Mouse (Mus musculus): Measurements from ENCODE around the gene Ckmt2. TPM values are rescaled to one million over a fixed set of nuclear protein-coding genes. Genes with fewer than 3 reads are reported as not detected.
A peak's percentile ranks its signal among the peaks of the same experiment; 100 is the strongest.

Gene Ckmt2
- polyA plus RNA-seq, 1 experiment from 2014 or later: 52.3 TPM

GRCm38 (mm10) chr13:91868577-91868976 is 8.1 kb downstream of the Ckmt2 start:
- no peak overlapping the region for H3K9ac ChIP-seq
- H3K4me3 ChIP-seq: no peak overlapping the region
- H3K27me3 ChIP-seq: no peaks in the 10 kb centered on the region
- H3K4me2 ChIP-seq: no peak overlapping the region
- H3K36me3 ChIP-seq: no peaks in the 10 kb centered on the region
- no peak overlapping the region for H3K27ac ChIP-seq
- WGBS: 81% methylated on average over 1 of the region's 1 CpGs
- peaks cover under 1% of the 10 kb centered on the region; the same call in 1 of the 2 replicates for H3K4me1 ChIP-seq (replicated peaks)
- no peak for ATAC-seq (replicated peaks; ENCODE audit: insufficient number of reproducible peaks, insufficient read depth, low FRiP score, low read depth)
- H3K9me3 ChIP-seq (replicated peaks): 0 out of 2 replicates have a peak, but pooled peaks cover 3% of the 10 kb centered on the region

GRCm38 (mm10) chr13:91858835-91859234 is 17.9 kb downstream of the Ckmt2 start:
- Histone ChIP-seq H3K27me3 (no peaks in the 10 kb centered on the region), H3K9ac (no peak overlapping the region), H3K9me3 (replicated peaks) (no peaks in the 10 kb centered on the region), H3K36me3 (no peaks in the 10 kb centered on the region), H3K4me1 (replicated peaks) (peaks cover 3% of the 10 kb centered on the region; the same call in 1 of the 2 replicates), H3K4me2 (no peak overlapping the region), H3K4me3 (no peak overlapping the region), H3K27ac (no peak overlapping the region)
- WGBS: 77% methylated on average over 7 of the region's 7 CpGs
- no peak for ATAC-seq (replicated peaks; ENCODE audit: insufficient number of reproducible peaks, insufficient read depth, low FRiP score, low read depth)

- no peak overlapping the region for H3K4me3 ChIP-seq
- 66% methylated on average over 8 of the region's 8 CpGs for WGBS
- H3K9me3 ChIP-seq (replicated peaks): no peaks in the 10 kb centered on the region
- no peaks in the 10 kb centered on the region for H3K27me3 ChIP-seq
- H3K27ac ChIP-seq: no peak overlapping the region
- H3K4me1 ChIP-seq (replicated peaks): peaks cover 3% of the 10 kb centered on the region; the same call in 1 of the 2 replicates
- no peak for ATAC-seq (replicated peaks; ENCODE audit: insufficient number of reproducible peaks, insufficient read depth, low FRiP score, low read depth)
- H3K4me2 ChIP-seq: no peak overlapping the region
- H3K9ac ChIP-seq: no peak overlapping the region
- no peaks in the 10 kb centered on the region for H3K36me3 ChIP-seq
Measured at GRCm38 (mm10) chr13:91857427-91857826, 19.3 kb downstream of the Ckmt2 start.

- Histone ChIP-seq H3K9ac (no peak overlapping the region), H3K9me3 (replicated peaks) (no peaks in the 10 kb centered on the region), H3K36me3 (no peaks in the 10 kb centered on the region), H3K27ac (no peak overlapping the region), H3K4me2 (no peak overlapping the region), H3K4me3 (no peak overlapping the region), H3K27me3 (no peaks in the 10 kb centered on the region), H3K4me1 (replicated peaks) (no peaks in the 10 kb centered on the region)
- 74% methylated on average over 3 of the region's 3 CpGs for WGBS
- ATAC-seq (replicated peaks; ENCODE audit: insufficient number of reproducible peaks, insufficient read depth, low FRiP score, low read depth): no peak
Measured at GRCm38 (mm10) chr13:91854412-91854811, 22.3 kb downstream of the Ckmt2 start.

- Histone ChIP-seq H3K27ac (no peak overlapping the region), H3K4me3 (no peak overlapping the region), H3K4me1 (replicated peaks) (no peaks in the 10 kb centered on the region), H3K36me3 (no peaks in the 10 kb centered on the region), H3K9me3 (replicated peaks) (no peaks in the 10 kb centered on the region), H3K27me3 (no peaks in the 10 kb centered on the region), H3K4me2 (no peak overlapping the region), H3K9ac (no peak overlapping the region)
- ATAC-seq (replicated peaks; ENCODE audit: insufficient number of reproducible peaks, insufficient read depth, low FRiP score, low read depth): no peak
Measured at GRCm38 (mm10) chr13:91827876-91828275, 48.8 kb downstream of the Ckmt2 start.

GRCm38 (mm10) chr13:91826066-91826465 is 50.6 kb downstream of the Ckmt2 start:
- Histone ChIP-seq H3K27me3 (no peaks in the 10 kb centered on the region), H3K9me3 (replicated peaks) (no peaks in the 10 kb centered on the region), H3K9ac (no peak overlapping the region), H3K4me2 (no peak overlapping the region), H3K4me1 (replicated peaks) (no peaks in the 10 kb centered on the region), H3K4me3 (no peak overlapping the region), H3K27ac (no peak overlapping the region), H3K36me3 (no peaks in the 10 kb centered on the region)
- 75% methylated on average over 2 of the region's 2 CpGs for WGBS
- no peak for ATAC-seq (replicated peaks; ENCODE audit: insufficient number of reproducible peaks, insufficient read depth, low FRiP score, low read depth)

- no peak overlapping the region for H3K9ac ChIP-seq
- ATAC-seq (replicated peaks; ENCODE audit: insufficient number of reproducible peaks, insufficient read depth, low FRiP score, low read depth): no peak
- H3K4me1 ChIP-seq (replicated peaks): no peaks in the 10 kb centered on the region
- no peaks in the 10 kb centered on the region for H3K9me3 ChIP-seq (replicated peaks)
- H3K4me3 ChIP-seq: no peak overlapping the region
- H3K4me2 ChIP-seq: no peak overlapping the region
- no peaks in the 10 kb centered on the region for H3K36me3 ChIP-seq
- no peaks in the 10 kb centered on the region for H3K27me3 ChIP-seq
- no peak overlapping the region for H3K27ac ChIP-seq
- WGBS: 58% methylated on average over 4 of the region's 4 CpGs
Measured at GRCm38 (mm10) chr13:91824845-91825550, 51.7 kb downstream of the Ckmt2 start.

- no peak overlapping the region for H3K4me3 ChIP-seq
- 74% methylated on average over 6 of the region's 6 CpGs for WGBS
- H3K36me3 ChIP-seq: no peaks in the 10 kb centered on the region
- H3K4me2 ChIP-seq: no peak overlapping the region
- no peaks in the 10 kb centered on the region for H3K9me3 ChIP-seq (replicated peaks)
- H3K27me3 ChIP-seq: no peaks in the 10 kb centered on the region
- H3K27ac ChIP-seq: no peak overlapping the region
- H3K4me1 ChIP-seq (replicated peaks): no peaks in the 10 kb centered on the region
- H3K9ac ChIP-seq: no peak overlapping the region
- ATAC-seq (replicated peaks; ENCODE audit: insufficient number of reproducible peaks, insufficient read depth, low FRiP score, low read depth): no peak
Measured at GRCm38 (mm10) chr13:91823735-91824134, 53.0 kb downstream of the Ckmt2 start.

GRCm38 (mm10) chr13:91814670-91815069 is 62.0 kb downstream of the Ckmt2 start:
- ATAC-seq (replicated peaks; ENCODE audit: insufficient number of reproducible peaks, insufficient read depth, low FRiP score, low read depth): no peak
- 80% methylated on average over 5 of the region's 5 CpGs for WGBS

GRCm38 (mm10) chr13:91809476-91809875 is 67.2 kb downstream of the Ckmt2 start:
- Histone ChIP-seq H3K36me3 (peaks cover 14% of the 10 kb centered on the region), H3K9me3 (replicated peaks) (no peaks in the 10 kb centered on the region), H3K27me3 (no peaks in the 10 kb centered on the region), H3K4me2 (no peak overlapping the region), H3K27ac (no peak overlapping the region), H3K4me3 (no peak overlapping the region), H3K4me1 (replicated peaks) (peaks cover 11% of the 10 kb centered on the region), H3K9ac (no peak overlapping the region)
- ATAC-seq (replicated peaks; ENCODE audit: insufficient number of reproducible peaks, insufficient read depth, low FRiP score, low read depth): no peak
- WGBS: 42% methylated on average over 2 of the region's 2 CpGs

More at GRCm38 (mm10) chr13:91814670-91815069, 62.0 kb downstream of the Ckmt2 start:
- Histone ChIP-seq H3K4me1 (replicated peaks) (no peaks in the 10 kb centered on the region), H3K4me3 (no peak overlapping the region), H3K9me3 (replicated peaks) (no peaks in the 10 kb centered on the region), H3K9ac (no peak overlapping the region), H3K36me3 (no peaks in the 10 kb centered on the region), H3K27me3 (no peaks in the 10 kb centered on the region), H3K4me2 (no peak overlapping the region), H3K27ac (no peak overlapping the region)

- Histone ChIP-seq H3K9ac (peak overlapping the region; percentile 98), H3K36me3 (peaks cover 18% of the 10 kb centered on the region), H3K4me3 (peak overlapping the region; percentile 98), H3K9me3 (replicated peaks) (no peaks in the 10 kb centered on the region), H3K27ac (peak overlapping the region; percentile 93), H3K4me1 (replicated peaks) (peaks cover 11% of the 10 kb centered on the region), H3K4me2 (peak overlapping the region; percentile 65), H3K27me3 (no peaks in the 10 kb centered on the region)
- no peak for ATAC-seq (replicated peaks; ENCODE audit: insufficient number of reproducible peaks, insufficient read depth, low FRiP score, low read depth)
- WGBS: 29% methylated on average over 20 of the region's 20 CpGs
Measured at GRCm38 (mm10) chr13:91807874-91808575, 68.7 kb downstream of the Ckmt2 start.

Data from heart, embryonic 15.5 days (tissue).